Mouse (Mus musculus) kidney, adult 2 months (tissue): ENCODE results near the gene Agfg1.

ENCODE experiments used
- CTCF ChIP-seq: fragments of 200-500 bp; conservative IDR thresholded peaks from 2 replicates; pipeline ENCODE4 v1.5.1; 2011; ENCODE audit warnings: low read depth, mild to moderate bottlenecking, control low read depth, low read length, moderate library complexity, mixed read lengths; ENCODE audit not compliant: insufficient read depth, insufficient read length
- POLR2A ChIP-seq: fragments of 200-500 bp; IDR thresholded peaks from one replicate; pipeline ENCODE4 v1.6.1; 2011; ENCODE audit warnings: low read depth, low read length, control low read depth

DNA sequence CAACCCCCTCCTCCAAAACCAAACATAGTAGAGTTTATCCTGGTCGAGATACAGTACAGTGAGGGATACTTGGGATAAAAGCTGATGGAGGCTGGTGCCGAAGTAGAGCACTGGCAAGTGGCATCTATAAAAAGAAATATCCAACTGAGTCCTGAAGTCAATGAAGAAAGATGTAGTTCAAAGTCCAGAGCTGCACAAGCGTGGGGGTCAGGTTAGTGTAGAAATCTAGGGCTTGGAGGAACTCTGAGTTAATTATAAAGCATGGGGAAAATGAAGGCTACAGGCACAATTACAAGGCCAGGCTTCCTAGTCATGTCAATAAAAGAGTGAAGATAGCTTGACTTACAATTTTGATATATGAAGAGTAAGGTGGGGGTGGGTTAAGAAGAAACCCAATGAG, 61.9 kb downstream of the Agfg1 start:
- TF ChIP-seq CTCF (no peak), POLR2A (no peak)
